Mouse (Mus musculus) C2C12 (cell line): Measurements from ENCODE around the gene Grk5. TPM values are rescaled to one million over a fixed set of nuclear protein-coding genes. Genes with fewer than 3 reads are reported as not detected.

Experiments
- polyA plus RNA-seq: library from polyadenylated mRNA; unstranded; fragments of >200 nt; fragmentation: generic; extraction: Trizol; gene quantifications from one replicate; pipeline ENCODE4 v1.2.1, GENCODE M21; 2012; ENCODE audit warnings: missing spikeins

Gene Grk5
- polyA plus RNA-seq, 1 experiment = 1.1 TPM

Other genes starting within 250 kb of the Grk5 start
- gene Nanos1, start 133.8 kb upstream of the Grk5 start, polyA plus RNA-seq = 2.8 TPM
- gene Eif3a, start 99.1 kb upstream of the Grk5 start, polyA plus RNA-seq = 68.7 TPM
- gene Fam45a, start 78.2 kb upstream of the Grk5 start, polyA plus RNA-seq = 8.5 TPM
- 1.8 TPM for gene Sfxn4, start 28.3 kb upstream of the Grk5 start, polyA plus RNA-seq
- gene Prdx3, start 15.2 kb upstream of the Grk5 start, polyA plus RNA-seq = 83.1 TPM